Mouse (Mus musculus) neural tube, postnatal 0 days (tissue): ENCODE data around the gene Zfp948. TPM values are rescaled to one million over a fixed set of nuclear protein-coding genes. Genes with fewer than 3 reads are reported as not detected.

Experiments used
- polyA plus RNA-seq: library from polyadenylated mRNA; unstranded; fragments of >200 nt; fragmentation: Nextera tagmentation; extraction: Ambion mirVana; gene quantifications from 2 replicates; pipeline ENCODE4 v1.2.1, GENCODE M21; 2015

Zfp948 gene
- 13.4 and 13.5 TPM in 2 replicates for polyA plus RNA-seq

GRCm38 (mm10) chr17:21566728-21567349, at the start of gene Zfp948:
Gene Zfp948 (plus strand): TSS chr17:21567008.

GRCm38 (mm10) chr17:21535096-21536001, 31.5 kb upstream of the Zfp948 start, which contains the start of gene Zfp52:
Gene Zfp52 (plus strand): TSS chr17:21535539.

Other genes with a start within 250 kb of the Zfp948 start
- 3.5 and 4.1 TPM in 2 replicates for gene Zfp677, start 183.3 kb upstream of the Zfp948 start, polyA plus RNA-seq
- 3.2 and 3.6 TPM in 2 replicates for gene Zfp54, start 143.8 kb upstream of the Zfp948 start, polyA plus RNA-seq
- 7.6 and 8.1 TPM in 2 replicates for gene Zfp51, start 116.6 kb upstream of the Zfp948 start, polyA plus RNA-seq
- 8.6 TPM in 2 replicates for gene Zfp53, start 78.0 kb upstream of the Zfp948 start, polyA plus RNA-seq
- gene Zfp52, start 31.5 kb upstream of the Zfp948 start, polyA plus RNA-seq = 2.8 TPM in 2 replicates
- 5.3 and 7.3 TPM in 2 replicates for gene Zfp983, start 83.6 kb downstream of the Zfp948 start, polyA plus RNA-seq
- gene Gm10226, start 124.9 kb downstream of the Zfp948 start, polyA plus RNA-seq = 5.9 and 11.5 TPM in 2 replicates
- gene Zfp760, start 140.7 kb downstream of the Zfp948 start, polyA plus RNA-seq = 5.6 and 6.2 TPM in 2 replicates
- gene Zfp229, start 163.8 kb downstream of the Zfp948 start, polyA plus RNA-seq = 8.1 and 8.6 TPM in 2 replicates